Mouse (Mus musculus) granulocyte monocyte progenitor cell, adult 5-6 weeks (primary cell): ENCODE measurements at regions not wholly inside any gene's neighbourhood (a gene's known extent, or its start where the extent isn't known, plus 50 kb on each side); places are given as distances from the start of the nearest gene placed in this dataset.

Experiments used
- ATAC-seq: replicated peaks from 2 replicates; pipeline ENCODE4 v1.8.0; 2016; ENCODE audit warnings: mild to moderate bottlenecking, moderate TSS enrichment, inconsistent platforms; ENCODE audit not compliant: poor library complexity, severe bottlenecking

DNA sequence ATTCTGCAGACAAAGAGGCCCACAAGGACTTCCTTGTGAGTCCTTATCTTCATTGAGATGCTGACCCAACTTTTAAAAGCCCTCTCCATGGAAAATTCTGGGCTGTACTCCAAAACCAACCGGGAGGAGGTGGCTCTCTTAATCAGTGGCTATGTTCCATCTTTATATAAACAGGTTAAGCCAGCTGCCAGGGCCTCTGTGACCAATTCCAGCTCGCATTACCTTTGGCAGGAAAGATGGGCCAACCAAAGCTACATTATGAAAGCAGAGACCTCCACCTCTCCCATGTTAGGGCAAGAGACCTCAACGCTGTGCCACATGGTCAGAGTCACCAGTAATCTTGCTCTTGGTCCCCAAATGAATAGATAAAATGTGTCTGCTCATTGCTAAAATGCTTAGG is 192.0 kb upstream of the Cited2 start:
- no peak for ATAC-seq

DNA sequence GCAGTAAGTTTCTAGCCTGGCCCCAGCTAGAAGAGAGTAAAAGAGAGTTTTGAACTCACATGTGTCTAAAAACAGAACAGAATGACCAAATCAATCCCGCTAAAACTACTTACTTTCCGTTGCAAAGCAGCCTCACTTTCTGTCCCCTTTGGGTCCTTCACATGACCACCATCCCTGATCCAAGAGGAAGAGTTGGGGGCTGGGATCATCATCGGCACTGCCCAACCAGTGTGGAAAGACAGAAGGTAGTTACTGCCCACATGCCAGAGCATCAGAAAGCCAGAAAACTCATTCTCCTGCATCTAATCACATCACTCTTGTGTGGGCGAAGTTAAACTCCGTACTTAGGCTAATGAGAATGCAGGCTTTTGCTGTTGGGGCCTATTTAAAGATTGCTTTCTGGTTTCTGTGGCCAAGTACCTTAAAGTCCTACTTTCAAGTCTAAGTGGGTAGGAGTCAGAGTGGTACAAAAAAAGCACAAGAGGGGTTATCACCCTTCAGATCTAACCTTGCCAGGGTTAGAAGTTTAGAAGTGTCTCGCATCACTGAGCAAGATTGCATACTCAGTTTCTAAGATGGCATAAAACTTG is 184.0 kb upstream of the Cited2 start:
- ATAC-seq = no peak

- ATAC-seq = peak; percentile 44; the same call in 1 of the 2 replicates
Observed at GRCm38 (mm10) chr10:17540404-17541375, 182.3 kb upstream of the Cited2 start.

DNA sequence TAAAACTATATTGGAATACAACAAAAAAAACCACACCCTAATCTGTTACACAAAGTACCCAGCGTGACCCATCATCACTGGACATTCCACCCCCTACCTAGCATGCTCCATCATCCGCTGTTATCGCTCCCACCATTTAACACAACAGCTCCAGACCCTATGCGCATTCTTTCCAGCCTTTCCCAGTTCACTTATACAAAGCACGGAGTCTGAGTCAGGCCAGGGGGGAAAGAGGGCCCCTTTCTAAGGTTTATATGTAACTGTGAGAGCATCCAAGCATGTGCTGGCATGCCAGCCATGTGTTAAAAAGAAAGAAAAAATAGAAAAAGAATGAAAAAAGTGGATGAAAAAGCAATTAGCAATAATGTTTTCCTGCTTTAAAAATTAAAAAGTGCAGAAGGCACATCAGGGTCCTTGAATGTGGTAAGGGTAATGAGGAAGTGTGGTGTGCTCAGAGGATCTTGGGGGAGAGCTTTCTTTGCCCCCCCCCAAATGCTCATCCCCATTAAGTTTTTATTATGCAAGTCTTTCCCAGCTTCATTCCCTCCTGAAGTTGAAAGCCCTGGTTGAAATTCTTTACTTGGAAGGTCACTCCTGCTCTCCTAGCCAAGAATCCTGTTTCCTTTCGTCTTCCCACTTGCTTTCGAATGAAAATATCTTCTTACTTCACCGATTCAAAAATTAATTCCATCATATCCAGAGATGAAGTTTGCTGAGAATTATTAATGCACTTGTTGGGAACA is 180.7 kb upstream of the Cited2 start:
- ATAC-seq = peak; percentile 37; the same call in 1 of the 2 replicates

- ATAC-seq = no peak
Observed at GRCm38 (mm10) chr10:17542847-17543421, 180.1 kb upstream of the Cited2 start.

DNA sequence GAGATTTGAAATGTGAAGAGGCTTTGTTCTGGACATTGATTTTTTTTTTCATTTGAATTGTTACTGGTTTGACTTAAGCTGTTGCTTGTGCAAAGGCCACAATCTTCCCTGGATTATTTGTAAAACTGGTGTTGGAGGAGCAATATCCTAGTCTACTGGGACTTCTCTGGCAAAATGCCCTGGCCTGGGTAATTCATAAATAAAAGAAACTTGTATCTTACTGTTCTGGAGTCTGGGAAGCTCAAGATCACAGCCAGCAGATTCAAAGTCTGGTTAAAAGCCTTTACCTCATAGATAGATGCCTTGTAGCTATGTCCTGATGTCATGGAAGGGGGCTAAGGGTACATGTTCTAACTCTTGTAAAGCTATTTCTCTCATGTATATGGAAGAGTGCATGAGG is 177.7 kb upstream of the Cited2 start:
- no peak for ATAC-seq

DNA sequence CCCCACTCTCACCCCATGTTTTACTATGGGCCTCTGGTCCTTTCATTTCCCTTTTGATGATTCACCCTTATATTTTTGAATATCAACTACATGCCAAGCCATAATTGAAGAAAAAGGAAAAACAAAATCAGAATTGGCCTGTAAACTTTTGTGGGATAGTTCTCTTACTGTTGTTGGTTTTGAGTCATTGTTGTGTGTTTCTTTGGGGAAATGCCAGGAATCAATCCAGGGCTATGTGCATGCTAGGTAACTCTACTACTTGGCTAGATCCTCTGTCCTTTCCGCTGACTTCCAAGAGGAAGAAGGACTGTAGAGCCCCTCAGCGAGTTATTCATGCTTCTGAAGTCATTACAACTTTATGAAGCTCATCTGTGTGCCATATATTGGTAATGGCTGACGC is 175.0 kb upstream of the Cited2 start:
- ATAC-seq = no peak

DNA sequence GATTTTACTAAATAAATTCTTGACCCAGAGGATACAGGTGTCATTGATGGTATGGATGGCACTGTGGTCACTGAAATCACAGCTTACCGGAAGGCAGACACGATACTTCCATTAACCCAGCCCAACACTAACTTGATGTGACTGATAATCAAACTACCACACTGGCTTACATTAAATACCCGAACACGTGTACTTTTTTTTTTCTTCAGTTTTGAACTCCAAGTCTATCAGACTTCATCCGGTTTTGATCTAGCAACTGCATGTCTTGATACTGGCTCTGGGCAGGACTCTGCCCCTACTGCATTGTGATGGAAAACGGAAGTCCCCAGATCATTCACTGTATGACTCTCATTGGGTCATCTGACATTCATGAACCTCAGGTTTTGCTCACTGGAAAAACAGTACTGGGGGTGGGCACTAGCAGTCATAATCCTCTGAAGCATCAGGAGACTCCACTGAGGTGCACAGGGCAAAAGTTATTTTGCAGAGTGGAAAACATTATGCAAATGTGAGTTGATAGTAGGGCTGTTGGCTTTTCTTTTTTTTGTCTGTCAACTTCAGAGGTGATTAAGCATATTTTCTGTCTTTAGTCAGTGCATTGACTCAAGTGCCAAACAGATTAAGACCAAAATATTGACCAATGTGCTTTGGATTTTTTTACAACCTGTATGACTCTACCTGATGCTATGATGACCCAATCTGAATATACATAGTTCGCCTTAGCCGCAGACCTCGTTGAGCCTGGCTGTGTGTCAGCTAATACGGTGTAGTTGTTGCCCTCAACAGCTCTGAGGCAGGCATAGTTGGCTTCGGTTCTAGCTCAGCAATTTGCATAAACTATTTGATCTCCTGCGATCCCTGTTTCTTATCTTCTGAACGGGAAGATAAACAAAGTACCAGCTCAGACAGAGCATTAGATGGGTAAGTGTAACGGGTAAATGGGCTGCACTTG is 174.1 kb upstream of the Cited2 start:
- no peak for ATAC-seq

DNA sequence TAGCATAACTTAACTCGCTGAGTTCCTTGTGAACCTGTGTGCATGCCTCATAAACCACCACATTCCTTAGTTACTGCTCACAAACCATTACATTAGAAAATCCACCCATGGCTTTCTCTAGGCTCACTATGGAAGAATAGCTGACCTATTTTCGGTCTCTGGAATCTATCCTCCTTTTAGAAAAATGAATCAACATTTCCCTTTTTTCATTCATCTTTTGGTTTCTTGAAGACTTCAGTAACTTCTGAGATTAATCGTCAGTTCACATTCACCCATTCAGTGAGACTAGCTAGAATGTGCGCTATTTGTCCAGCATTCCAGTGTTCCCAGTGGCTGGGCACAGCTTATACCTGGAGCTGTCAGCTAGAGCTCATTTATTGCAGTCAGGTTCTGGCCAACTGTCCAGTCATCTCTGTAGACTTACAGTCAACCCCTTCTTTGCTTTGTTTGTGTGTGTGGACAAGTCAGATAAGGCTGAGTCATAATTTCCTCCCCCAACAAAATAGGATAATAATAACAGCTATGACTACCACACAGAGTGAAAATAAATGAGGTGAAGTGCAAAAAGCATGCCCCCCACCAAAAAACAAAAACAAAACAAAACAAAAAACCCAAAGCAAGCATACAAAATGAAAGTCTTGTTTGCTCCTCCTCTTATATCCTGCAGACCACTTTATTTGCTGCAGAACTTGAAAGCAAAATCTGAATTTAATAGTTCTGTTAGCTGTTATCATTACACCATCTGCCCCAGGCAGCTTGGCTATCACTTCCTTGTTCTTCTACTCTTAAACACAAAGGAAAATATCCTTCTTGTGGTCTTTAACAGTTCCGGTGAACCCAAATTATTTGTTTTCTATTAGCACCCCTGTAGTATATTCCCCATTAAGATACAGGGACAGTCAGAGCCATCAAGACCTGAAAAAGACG is 173.0 kb upstream of the Cited2 start:
- ATAC-seq = peak; percentile 38

DNA sequence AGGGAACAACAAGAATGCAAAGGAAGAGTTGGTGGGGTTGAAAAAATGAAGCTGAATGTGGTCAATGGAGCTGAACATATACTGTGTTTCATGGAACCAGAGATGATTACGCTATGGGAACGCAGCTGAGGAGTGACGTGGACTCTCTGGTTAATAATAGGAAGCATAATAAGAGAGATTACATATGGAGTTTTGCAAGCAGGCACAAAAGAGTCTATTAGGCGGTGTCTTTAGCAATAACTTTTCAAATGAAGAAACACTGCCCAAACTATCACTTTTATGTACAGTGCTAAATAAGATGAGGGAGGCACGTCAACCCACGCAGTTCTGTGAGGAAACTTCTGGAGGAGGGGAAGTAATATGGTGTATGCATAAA is 172.4 kb upstream of the Cited2 start:
- peak; percentile 96 for ATAC-seq

- no peak for ATAC-seq
Observed at GRCm38 (mm10) chr10:17551869-17552268, 171.1 kb upstream of the Cited2 start.

- no peak for ATAC-seq
Observed at GRCm38 (mm10) chr10:17552277-17552676, 170.7 kb upstream of the Cited2 start.

DNA sequence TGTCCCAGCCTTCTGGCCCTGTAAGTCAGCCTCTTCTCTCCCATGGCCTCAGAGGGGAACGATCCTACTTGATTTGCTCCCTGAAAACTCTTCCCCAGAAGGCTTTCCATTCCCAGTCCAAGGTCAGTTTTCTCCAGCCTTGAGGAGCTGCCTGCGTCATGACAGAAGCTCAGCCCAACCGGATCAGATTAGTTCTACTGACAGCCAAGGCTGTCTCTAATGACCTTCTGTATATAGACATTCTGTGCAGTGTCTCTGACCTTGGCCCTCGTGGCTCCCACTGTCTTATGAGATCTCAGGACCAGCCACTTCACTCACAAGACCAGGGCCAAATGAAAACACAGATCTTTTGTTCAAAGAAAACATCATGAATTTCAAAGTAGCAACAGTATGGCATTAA is 166.6 kb upstream of the Cited2 start:
- no peak for ATAC-seq

- ATAC-seq = no peak
Observed at GRCm38 (mm10) chr10:17559370-17559955, 163.6 kb upstream of the Cited2 start.

- ATAC-seq = peak; percentile 86
Observed at GRCm38 (mm10) chr10:17559980-17560379, 163.0 kb upstream of the Cited2 start.

DNA sequence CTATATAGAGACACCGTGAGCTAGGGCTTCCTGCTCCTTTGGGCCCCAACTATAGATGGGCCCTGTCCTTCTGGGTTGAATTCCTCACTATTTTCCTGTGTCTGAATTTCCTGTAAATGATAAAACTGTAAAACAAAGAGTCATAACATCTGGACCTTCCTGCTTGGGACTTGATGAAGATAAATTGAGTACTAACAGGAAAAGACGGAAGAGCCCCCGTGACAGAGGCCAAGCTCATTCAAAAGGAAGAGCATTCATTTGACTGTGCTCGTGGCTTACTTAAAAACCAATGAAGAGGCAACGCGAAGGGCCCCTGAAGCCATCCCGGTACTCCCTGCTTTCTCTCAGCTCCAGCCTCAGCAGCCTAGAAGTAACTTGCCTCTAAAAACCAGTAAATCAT is 161.6 kb upstream of the Cited2 start:
- no peak for ATAC-seq

DNA sequence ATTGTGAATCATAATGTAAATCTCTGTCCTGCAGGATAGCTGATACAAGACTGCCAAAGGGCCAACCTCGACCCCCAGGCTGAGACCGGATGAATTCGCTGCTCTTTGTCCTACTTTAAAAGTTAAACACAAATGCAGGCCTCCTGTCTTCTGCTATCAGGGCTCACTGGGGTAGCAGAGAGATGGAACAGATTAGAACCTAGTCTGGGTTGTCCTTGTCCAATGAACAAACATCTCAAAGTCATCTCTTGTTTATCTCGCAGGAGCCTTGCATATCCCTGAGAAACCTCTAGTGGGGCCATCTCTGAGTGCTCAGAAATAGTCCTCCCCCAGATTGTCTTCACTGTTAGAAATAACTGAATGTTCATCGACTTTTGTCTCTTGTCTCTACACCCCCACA is 161.0 kb upstream of the Cited2 start:
- ATAC-seq = no peak
